Mouse (Mus musculus) CH12.LX (cell line): ENCODE data around the gene Ncoa7.

Experiments used
- CTCF ChIP-seq, 2 experiments: IDR thresholded peaks in 1 of 2; conservative IDR thresholded peaks in 1 of 2; 2 replicates each; pipeline ENCODE4 v1.5.1; 2011 to 2012; ENCODE audit warnings: low read depth in 2 of 2, low read length in 2 of 2, improper control_type of control experiment in 1 of 2, inconsistent platforms in 1 of 2, mild to moderate bottlenecking in 1 of 2, moderate library complexity in 1 of 2
- EP300 ChIP-seq: IDR thresholded peaks from 2 replicates; pipeline ENCODE4 v1.6.1; 2011; ENCODE audit warnings: low read length, improper control_type of control experiment
- MAZ ChIP-seq: IDR thresholded peaks from 2 replicates; pipeline ENCODE4 v1.6.1; 2012; ENCODE audit warnings: low read depth, mild to moderate bottlenecking, inconsistent platforms, low read length, improper control_type of control experiment, moderate library complexity
- POLR2A ChIP-seq: IDR thresholded peaks from 2 replicates; pipeline ENCODE4 v1.6.1; 2011; ENCODE audit warnings: low read depth, mild to moderate bottlenecking, improper control_type of control experiment, low read length
- TBP ChIP-seq: conservative IDR thresholded peaks from 2 replicates; pipeline ENCODE4 v1.6.1; 2011; ENCODE audit warnings: low read depth, low read length, improper control_type of control experiment
- ZMIZ1 ChIP-seq: IDR thresholded peaks from 2 replicates; pipeline ENCODE4 v1.6.1; 2012; ENCODE audit warnings: low read depth, mild to moderate bottlenecking, inconsistent platforms, low read length, improper control_type of control experiment

DNA sequence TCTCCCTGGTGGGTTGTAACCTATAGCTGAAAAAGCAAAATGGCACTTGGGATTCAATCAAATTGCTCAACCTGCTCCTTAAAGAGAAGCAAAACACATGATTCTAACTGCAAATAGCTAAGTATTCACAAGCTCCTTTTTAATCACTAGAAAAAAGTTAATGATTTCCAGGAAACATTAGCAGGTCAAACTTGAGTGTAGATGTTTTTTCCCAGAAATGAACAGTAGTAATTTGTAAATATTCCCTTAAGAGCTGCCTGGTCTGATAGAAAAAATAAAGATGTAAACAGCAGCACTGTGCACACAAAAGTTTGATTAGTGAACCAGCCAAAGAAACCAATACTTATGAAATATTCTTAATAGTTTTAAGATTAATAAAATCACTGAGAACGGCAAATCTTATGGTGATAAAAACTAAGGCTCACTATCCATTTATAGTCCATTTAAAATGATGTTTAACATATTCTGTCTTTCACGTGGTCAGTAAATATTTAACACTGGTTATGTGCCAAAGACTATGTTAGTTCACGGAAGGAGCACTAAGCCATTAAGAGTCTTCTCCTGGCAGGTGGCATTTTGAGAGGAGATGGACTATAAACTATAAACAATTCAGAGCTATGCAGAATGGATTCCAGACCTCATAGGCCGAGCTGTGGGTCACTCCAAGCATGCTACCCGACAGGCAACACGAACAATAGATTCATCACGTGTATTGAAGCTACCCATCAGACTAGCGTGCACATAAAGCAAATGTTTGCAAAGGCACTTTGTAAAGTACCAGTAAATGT, 43.6 kb downstream of the Ncoa7 start:
- TF ChIP-seq ZMIZ1 (no peak), MAZ (no peak), TBP (no peak), POLR2A (no peak), EP300 (no peak), CTCF (conservative IDR thresholded peaks at IDR 0.05 in 1 of 2, IDR thresholded peaks at IDR 0.05 in 1 of 2; ENCODE audit: low read depth in 2 of 2, low read length in 2 of 2) (no peak)
